Mouse (Mus musculus) thymus, postnatal 4 days (tissue): ENCODE measurements at regions not wholly inside any gene's neighbourhood (a gene's known extent, or its start where the extent isn't known, plus 50 kb on each side); places are given as distances from the start of the nearest gene placed in this dataset.

Experiments
- DNase-seq: peaks from one replicate; pipeline ENCODE4 v3.0.0; 2021

GRCm38 (mm10) chr13:44413305-44413704 is 316.0 kb upstream of the Jarid2 start:
- DNase-seq, result no peak

- DNase-seq, result no peak
Measured at GRCm38 (mm10) chr13:44415971-44416370, 313.3 kb upstream of the Jarid2 start.

GRCm38 (mm10) chr13:44416986-44417385 is 312.3 kb upstream of the Jarid2 start:
- no peak for DNase-seq

GRCm38 (mm10) chr13:44419056-44419455 is 310.2 kb upstream of the Jarid2 start:
- DNase-seq, result no peak

- DNase-seq, result peak; percentile 37
Measured at GRCm38 (mm10) chr13:44419472-44420226, 309.6 kb upstream of the Jarid2 start.

GRCm38 (mm10) chr13:44420227-44420592 is 309.1 kb upstream of the Jarid2 start:
- DNase-seq, result no peak

- no peak for DNase-seq
Measured at GRCm38 (mm10) chr13:44420941-44421340, 308.3 kb upstream of the Jarid2 start.

GRCm38 (mm10) chr13:44421426-44421825 is 307.8 kb upstream of the Jarid2 start:
- no peak for DNase-seq

GRCm38 (mm10) chr13:44421922-44422321 is 307.4 kb upstream of the Jarid2 start:
- DNase-seq, result no peak

- DNase-seq, result no peak
Measured at GRCm38 (mm10) chr13:44430492-44430891, 298.8 kb upstream of the Jarid2 start.

- no peak for DNase-seq
Measured at GRCm38 (mm10) chr13:44437709-44438108, 291.6 kb upstream of the Jarid2 start.

- DNase-seq, result no peak
Measured at GRCm38 (mm10) chr13:44441061-44441460, 288.2 kb upstream of the Jarid2 start.

GRCm38 (mm10) chr13:44449216-44449830 is 280.0 kb upstream of the Jarid2 start:
- no peak for DNase-seq

- no peak for DNase-seq
Measured at GRCm38 (mm10) chr13:44451224-44451623, 278.1 kb upstream of the Jarid2 start.

GRCm38 (mm10) chr13:44453131-44453530 is 276.1 kb upstream of the Jarid2 start:
- no peak for DNase-seq

GRCm38 (mm10) chr13:44454136-44454535 is 275.1 kb upstream of the Jarid2 start:
- DNase-seq, result no peak

- DNase-seq, result no peak
Measured at GRCm38 (mm10) chr13:44455193-44455592, 274.1 kb upstream of the Jarid2 start.

GRCm38 (mm10) chr13:44458744-44459143 is 270.5 kb upstream of the Jarid2 start:
- no peak for DNase-seq

- no peak for DNase-seq
Measured at GRCm38 (mm10) chr13:44459148-44459547, 270.1 kb upstream of the Jarid2 start.

- no peak for DNase-seq
Measured at GRCm38 (mm10) chr13:44463675-44464074, 265.6 kb upstream of the Jarid2 start.

- DNase-seq, result no peak
Measured at GRCm38 (mm10) chr13:44465567-44465966, 263.7 kb upstream of the Jarid2 start.

- DNase-seq, result no peak
Measured at GRCm38 (mm10) chr13:44468963-44469674, 260.2 kb upstream of the Jarid2 start.

- DNase-seq, result no peak
Measured at GRCm38 (mm10) chr13:44469675-44470074, 259.6 kb upstream of the Jarid2 start.

GRCm38 (mm10) chr13:44473200-44473599 is 256.1 kb upstream of the Jarid2 start:
- DNase-seq, result no peak
